Mouse (Mus musculus): ENCODE results near the gene Nipsnap2.

- no peak for TF ChIP-seq ZNF384 (IDR thresholded peaks at IDR 0.05; ENCODE audit: low read depth, low read length)
- no peak for TF ChIP-seq CHD2 (IDR thresholded peaks at IDR 0.05; ENCODE audit: low read depth, low read length)
- TF ChIP-seq MAFK (IDR thresholded peaks at IDR 0.05; ENCODE audit: insufficient read depth, low read depth, low read length), result no peak
- no peak for TF ChIP-seq HCFC1 (IDR thresholded peaks at IDR 0.05; ENCODE audit: borderline replicate concordance, insufficient read depth, low read length)
- no peak for TF ChIP-seq ZC3H11A (IDR thresholded peaks at IDR 0.05; ENCODE audit: borderline replicate concordance, low read depth, low read length)
Observed at GRCm38 (mm10) chr5:129725774-129726392, 1.0 kb downstream of the Nipsnap2 start.

All from ES-E14 (cell line).